In the genomic region with DNA sequence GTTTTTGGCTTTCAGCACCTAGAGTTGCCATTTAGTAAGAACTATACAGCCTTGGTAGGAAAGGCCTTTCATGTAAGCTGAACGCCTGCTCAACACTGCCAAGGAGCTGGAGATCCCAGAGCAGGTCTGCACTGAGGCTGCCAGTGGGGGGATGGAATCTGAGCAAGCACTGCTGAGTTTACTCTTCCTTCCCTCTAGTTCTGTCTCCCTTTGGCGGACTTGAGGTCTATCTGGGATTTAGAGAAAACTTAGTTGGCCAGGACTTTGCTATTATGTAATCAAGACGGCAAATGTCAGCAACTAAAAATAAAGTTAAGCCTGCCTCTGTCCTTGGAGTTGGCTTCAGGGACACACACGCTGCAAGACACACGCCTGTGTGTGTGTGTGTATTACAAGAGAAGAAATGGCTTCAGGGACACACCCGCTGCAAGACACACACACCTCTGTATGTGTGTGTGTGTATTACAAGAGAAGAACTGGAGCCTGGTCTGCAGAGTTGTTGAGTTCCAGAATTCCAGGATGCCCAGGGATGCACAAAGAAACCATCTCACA, we compare ENCODE assay signal across 9 mouse cellular contexts. TPM values are rescaled to one million over a fixed set of nuclear protein-coding genes. Genes with fewer than 3 reads are reported as not detected.
DNase-seq lines count a peak whose midpoint lies in the region; ATAC-seq lines count a peak whose summit lies in the region.
"Had no signal": no experiment of that assay in that cellular context is flagged by ENCODE, and none has a peak within 500 bp of the region (broad histone marks: within the 10 kb centered on the region; RNA-seq: fewer than 3 reads in every experiment).

No protein-coding gene starts in this region.

- 86% methylated on average over 6 of the region's 6 CpGs for WGBS in kidney, embryonic 16.5 days
- WGBS in heart, embryonic 15.5 days = 44% methylated on average over 6 of the region's 6 CpGs

- H3K9me3 ChIP-seq in kidney, embryonic 16.5 days (ENCODE audit: low read length) = no peaks in the 10 kb centered on the region
- no peaks in the 10 kb centered on the region for H3K9me3 ChIP-seq in heart, embryonic 15.5 days (replicated peaks)

- peaks cover 40% of the 10 kb centered on the region for H3K36me3 ChIP-seq in kidney, embryonic 16.5 days (ENCODE audit: insufficient read depth, low read length)
- H3K36me3 ChIP-seq in heart, embryonic 15.5 days = peaks cover 42% of the 10 kb centered on the region

- no peak overlapping the region for H3K4me3 ChIP-seq in kidney, embryonic 16.5 days (ENCODE audit: low read length)
- peak overlapping the region; percentile 64 for H3K4me3 ChIP-seq in heart, embryonic 15.5 days

- peaks cover 26% of the 10 kb centered on the region for H3K4me1 ChIP-seq in kidney, embryonic 16.5 days (ENCODE audit: insufficient read depth, low read length)
- H3K4me1 ChIP-seq in heart, embryonic 15.5 days (replicated peaks) = peaks cover 49% of the 10 kb centered on the region

- DNase-seq in kidney, adult 11 months = peak; percentile 40
- DNase-seq in adrenal gland, postnatal 14 days = peak; percentile 76
- peak; percentile 43 for DNase-seq in lung, postnatal 14 days
- DNase-seq in urinary bladder, postnatal 25 days (ENCODE audit: low spot score) = no peak
- no peak for DNase-seq in retina, embryonic 14.5 days (ENCODE audit: low spot score)
- DNase-seq: cerebellum, adult 9-11 months had no signal

- no peak overlapping the region for H3K27ac ChIP-seq in kidney, embryonic 16.5 days (ENCODE audit: low read length)
- peak overlapping the region; percentile 98 for H3K27ac ChIP-seq in heart, embryonic 15.5 days

- ATAC-seq in kidney, embryonic 16.5 days (ENCODE audit: low FRiP score, low TSS enrichment) = no peak
- ATAC-seq in heart, embryonic 15.5 days (replicated peaks; ENCODE audit: insufficient number of reproducible peaks, insufficient read depth, low FRiP score, low read depth) = no peak
- ATAC-seq in monocyte, adult 5-6 weeks (replicated peaks; ENCODE audit: insufficient number of reproducible peaks, low FRiP score, low TSS enrichment, poor library complexity, severe bottlenecking) = no peak

- H3K9ac ChIP-seq in kidney, embryonic 16.5 days (replicated peaks; ENCODE audit: low read length) = no peak overlapping the region
- H3K9ac ChIP-seq in heart, embryonic 15.5 days = peak overlapping the region; percentile 68

- H3K4me2 ChIP-seq in kidney, embryonic 16.5 days (replicated peaks; ENCODE audit: low read depth, low read length) = no peak overlapping the region
- H3K4me2 ChIP-seq in heart, embryonic 15.5 days = peak overlapping the region; percentile 90

- H3K27me3 ChIP-seq in kidney, embryonic 16.5 days (ENCODE audit: insufficient read depth, low read length) = no peaks in the 10 kb centered on the region
- H3K27me3 ChIP-seq in heart, embryonic 15.5 days = no peaks in the 10 kb centered on the region

RNA-seq across cellular contexts. Expression of gene Mbd6, which starts 4.2 kb away (rescaled TPM):
- 13.3 and 14.8 TPM in 2 replicates for polyA plus RNA-seq in kidney, embryonic 16.5 days (2015; fragmentation: Nextera tagmentation; extraction: Ambion mirVana)
- total RNA-seq in adrenal gland, postnatal 14 days (2021) = 47.9 and 54.0 TPM in 2 replicates
- polyA plus RNA-seq in heart, embryonic 15.5 days (2015; fragmentation: Nextera tagmentation; extraction: Ambion mirVana) = 10.6 and 15.7 TPM in 2 replicates
- total RNA-seq in monocyte, adult 5-6 weeks (2017) = 4.2 to 15.5 TPM (median 12.1 TPM) in 3 replicates

RNA-seq across cellular contexts. Expression of gene Mars, which starts 18.5 kb away (rescaled TPM):
- 115 and 123 TPM in 2 replicates for polyA plus RNA-seq in kidney, embryonic 16.5 days (2015; fragmentation: Nextera tagmentation; extraction: Ambion mirVana)
- 81.9 and 98.4 TPM in 2 replicates for total RNA-seq in adrenal gland, postnatal 14 days (2021)
- 75.4 and 78.4 TPM in 2 replicates for polyA plus RNA-seq in heart, embryonic 15.5 days (2015; fragmentation: Nextera tagmentation; extraction: Ambion mirVana)
- total RNA-seq in monocyte, adult 5-6 weeks (2017) = 56.6 to 72.2 TPM (median 64.5 TPM) in 3 replicates

RNA-seq across cellular contexts. Expression of gene Dctn2, which starts 26.9 kb away (rescaled TPM):
- 206 and 212 TPM in 2 replicates for polyA plus RNA-seq in kidney, embryonic 16.5 days (2015; fragmentation: Nextera tagmentation; extraction: Ambion mirVana)
- 142 and 153 TPM in 2 replicates for total RNA-seq in adrenal gland, postnatal 14 days (2021)
- 127 and 152 TPM in 2 replicates for polyA plus RNA-seq in heart, embryonic 15.5 days (2015; fragmentation: Nextera tagmentation; extraction: Ambion mirVana)
- total RNA-seq in monocyte, adult 5-6 weeks (2017) = 89.0 to 104 TPM (median 92.1 TPM) in 3 replicates

RNA-seq across cellular contexts. Expression of gene Arhgap9, which starts 28.7 kb away (rescaled TPM):
- 2.5 and 2.6 TPM in 2 replicates for polyA plus RNA-seq in kidney, embryonic 16.5 days (2015; fragmentation: Nextera tagmentation; extraction: Ambion mirVana)
- total RNA-seq in adrenal gland, postnatal 14 days (2021) = 2.1 and 15.2 TPM in 2 replicates
- 2.0 and 11.0 TPM in 2 replicates for polyA plus RNA-seq in heart, embryonic 15.5 days (2015; fragmentation: Nextera tagmentation; extraction: Ambion mirVana)
- 101 to 125 TPM (median 109 TPM) in 3 replicates for total RNA-seq in monocyte, adult 5-6 weeks (2017)

RNA-seq across cellular contexts. Expression of gene Kif5a, which starts 29.9 kb away (rescaled TPM):
- 0.76 and 1.7 TPM in 2 replicates for polyA plus RNA-seq in kidney, embryonic 16.5 days (2015; fragmentation: Nextera tagmentation; extraction: Ambion mirVana)
- 7.6 and 11.5 TPM in 2 replicates for total RNA-seq in adrenal gland, postnatal 14 days (2021)
- 0.35 and 2.3 TPM in 2 replicates for polyA plus RNA-seq in heart, embryonic 15.5 days (2015; fragmentation: Nextera tagmentation; extraction: Ambion mirVana)
- 0.19 to 0.48 TPM in 2 of 3 replicates, not detected in the other for total RNA-seq in monocyte, adult 5-6 weeks (2017)

Comparison
In these comparisons a context has a peak if more than half of its experiments do, and no peak if none do; other contexts are left out.
1. DNase-seq: peak in kidney, adult 11 months (single experiment), adrenal gland, postnatal 14 days (single experiment) and lung, postnatal 14 days (single experiment); none in urinary bladder, postnatal 25 days (single experiment) and retina, embryonic 14.5 days (single experiment).